Mouse (Mus musculus) embryonic fibroblast, embryonic 13.5 days (primary cell): ENCODE results near the gene Txlnb. TPM values are rescaled to one million over a fixed set of nuclear protein-coding genes. Genes with fewer than 3 reads are reported as not detected.
"Not testable (repeated sequence)": the region's sequence is repeated elsewhere in the genome, so short reads cannot be mapped to it uniquely, and the experiment has no call there.

ENCODE experiments used
- H3K27ac ChIP-seq: 2 replicates; pipeline ENCODE4 v1.5.1; 2012; ENCODE audit warnings: low read length, control low read depth, inconsistent platforms; ENCODE audit not compliant: insufficient read depth
- H3K4me1 ChIP-seq: 2 replicates; pipeline ENCODE4 v1.6.1; 2011; ENCODE audit warnings: low read length; ENCODE audit not compliant: control insufficient read depth, insufficient read depth
- H3K4me3 ChIP-seq: 2 replicates; pipeline ENCODE4 v1.5.1; 2011; ENCODE audit warnings: mild to moderate bottlenecking, control low read depth, low read length; ENCODE audit not compliant: insufficient read depth
- CTCF ChIP-seq: IDR thresholded peaks from 2 replicates; pipeline ENCODE4 v1.5.1; 2011; ENCODE audit warnings: mild to moderate bottlenecking, control low read depth, low read length, moderate library complexity, borderline replicate concordance; ENCODE audit not compliant: insufficient read depth
- POLR2A ChIP-seq: IDR thresholded peaks from 2 replicates; pipeline ENCODE4 v1.6.1; 2011; ENCODE audit warnings: low read depth, mild to moderate bottlenecking, control low read depth, low read length, moderate library complexity
- polyA plus RNA-seq: library from polyadenylated mRNA; stranded (reverse); fragments of >200 nt; gene quantifications from 2 replicates; pipeline ENCODE4 v1.2.4, GENCODE M21; 2011; ENCODE audit warnings: low read depth; ENCODE audit not compliant: missing spikeins, insufficient read length

Gene Txlnb
- polyA plus RNA-seq, result 1.0 and 1.4 TPM in 2 replicates

GRCm38 (mm10) chr10:17795767-17796631 is at the start of gene Txlnb:
Gene Txlnb (plus strand): TSS chr10:17796226.
- Histone ChIP-seq H3K4me3 (no peak within 1 kb of the TSS), H3K4me1 (peaks cover 21% of the 10 kb centered on the region), H3K27ac (peak within 1 kb of the TSS; percentile 95)
- TF ChIP-seq POLR2A (no peak), CTCF (no peak)

GRCm38 (mm10) chr10:17752478-17752877 is 43.5 kb upstream of the Txlnb start:
- TF ChIP-seq POLR2A, result no peak
- TF ChIP-seq CTCF, result no peak
- Histone ChIP-seq H3K4me3 (no peak overlapping the region), H3K4me1 (no peaks in the 10 kb centered on the region), H3K27ac (no peak overlapping the region)

- Histone ChIP-seq H3K4me3 (no peak overlapping the region), H3K4me1 (peaks cover 2% of the 10 kb centered on the region; the same call in 1 of the 2 replicates), H3K27ac (no peak overlapping the region; the same call in 1 of the 2 replicates)
- TF ChIP-seq CTCF (no peak), POLR2A (no peak)
Observed at GRCm38 (mm10) chr10:17759772-17760171, 36.3 kb upstream of the Txlnb start.

- peaks cover 2% of the 10 kb centered on the region; the same call in 1 of the 2 replicates for H3K4me1 ChIP-seq
- TF ChIP-seq POLR2A, result no peak
- peak; percentile 63 for TF ChIP-seq CTCF
- H3K4me3 ChIP-seq, result no peak overlapping the region
- H3K27ac ChIP-seq, result peak overlapping the region; percentile 70
Observed at GRCm38 (mm10) chr10:17760750-17761613, 35.0 kb upstream of the Txlnb start.

- peak overlapping the region; percentile 54 for H3K27ac ChIP-seq
- H3K4me3 ChIP-seq, result no peak overlapping the region
- H3K4me1 ChIP-seq, result peaks cover 2% of the 10 kb centered on the region; the same call in 1 of the 2 replicates
- TF ChIP-seq CTCF (no peak), POLR2A (no peak)
Observed at GRCm38 (mm10) chr10:17761652-17762051, 34.4 kb upstream of the Txlnb start.

GRCm38 (mm10) chr10:17762946-17763345 is 33.1 kb upstream of the Txlnb start:
- H3K4me3 ChIP-seq, result no peak overlapping the region
- no peak overlapping the region for H3K27ac ChIP-seq
- TF ChIP-seq CTCF (no peak), POLR2A (no peak)
- peaks cover 2% of the 10 kb centered on the region; the same call in 1 of the 2 replicates for H3K4me1 ChIP-seq

GRCm38 (mm10) chr10:17769856-17770255 is 26.2 kb upstream of the Txlnb start:
- no peak overlapping the region for H3K27ac ChIP-seq
- TF ChIP-seq POLR2A (no peak), CTCF (no peak)
- peaks cover 2% of the 10 kb centered on the region; the same call in 1 of the 2 replicates for H3K4me1 ChIP-seq
- no peak overlapping the region for H3K4me3 ChIP-seq

GRCm38 (mm10) chr10:17772364-17772763 is 23.7 kb upstream of the Txlnb start:
- TF ChIP-seq CTCF (no peak), POLR2A (no peak)
- H3K27ac ChIP-seq, result no peak overlapping the region

GRCm38 (mm10) chr10:17774366-17774765 is 21.7 kb upstream of the Txlnb start:
- H3K27ac ChIP-seq, result no peak overlapping the region
- H3K4me3 ChIP-seq, result no peak overlapping the region
- peaks cover 5% of the 10 kb centered on the region; the same call in 1 of the 2 replicates for H3K4me1 ChIP-seq
- TF ChIP-seq CTCF (no peak), POLR2A (no peak)

More at GRCm38 (mm10) chr10:17772364-17772763, 23.7 kb upstream of the Txlnb start:
- peaks cover 5% of the 10 kb centered on the region; the same call in 1 of the 2 replicates for H3K4me1 ChIP-seq
- H3K4me3 ChIP-seq, result no peak overlapping the region

- Histone ChIP-seq H3K27ac (no peak overlapping the region), H3K4me3 (no peak overlapping the region), H3K4me1 (peaks cover 5% of the 10 kb centered on the region; the same call in 1 of the 2 replicates)
- TF ChIP-seq CTCF, result no peak
- no peak for TF ChIP-seq POLR2A
Observed at GRCm38 (mm10) chr10:17775079-17775478, 20.9 kb upstream of the Txlnb start.

GRCm38 (mm10) chr10:17776684-17777083 is 19.3 kb upstream of the Txlnb start:
- not testable (repeated sequence) for H3K27ac ChIP-seq, H3K4me3 ChIP-seq, H3K4me1 ChIP-seq
